Mouse (Mus musculus): ENCODE data around the gene Zfp652.

GRCm38 (mm10) chr11:95688981-95689380 lies 23.5 kb upstream of the Zfp652 start:
- TF ChIP-seq CTCF (IDR thresholded peaks at IDR 0.05; ENCODE audit: low read depth, low read length) (no peak), POLR2AphosphoS5 (IDR thresholded peaks at IDR 0.05; ENCODE audit: insufficient replicate concordance, low read depth, low read length) (no peak), TAL1 (conservative IDR thresholded peaks at IDR 0.05; ENCODE audit: low read depth, low read length) (no peak), GATA1 (IDR thresholded peaks at IDR 0.05; ENCODE audit: borderline replicate concordance, low read length) (no peak)

Data from G1E (cell line).